Mouse (Mus musculus) liver, postnatal 0 days (tissue): ENCODE measurements at regions not wholly inside any gene's neighbourhood (a gene's known extent, or its start where the extent isn't known, plus 50 kb on each side); places are given as distances from the start of the nearest gene placed in this dataset.

Experiments
- CTCF ChIP-seq: sonication (generic); IDR thresholded peaks from 2 replicates; pipeline ENCODE4 v1.5.1; 2016; ENCODE audit warnings: antibody characterized with exemption, low read depth
- EP300 ChIP-seq: IDR thresholded peaks from 2 replicates; pipeline ENCODE4 v1.6.1; 2016; ENCODE audit warnings: antibody characterized with exemption, low read depth, mild to moderate bottlenecking

- TF ChIP-seq CTCF (no peak), EP300 (no peak)
These were observed 145.9 kb upstream of the Tbx20 start for GRCm38 (mm10) chr9:24920031-24920445.
